Mouse (Mus musculus): ENCODE measurements around the gene Grin3a.
"Not testable (repeated sequence)": the region's sequence is repeated elsewhere in the genome, so short reads cannot be mapped to it uniquely, and the experiment has no call there.

Grin3a gene

GRCm38 (mm10) chr4:49681812-49682211, 163.7 kb downstream of the Grin3a start, which contains the start of gene Ppp3r2:
Gene Ppp3r2 (minus strand): TSS chr4:49682024.
- DNase-seq (ENCODE audit: extremely low spot score, low read depth, low spot score): no peak

DNA sequence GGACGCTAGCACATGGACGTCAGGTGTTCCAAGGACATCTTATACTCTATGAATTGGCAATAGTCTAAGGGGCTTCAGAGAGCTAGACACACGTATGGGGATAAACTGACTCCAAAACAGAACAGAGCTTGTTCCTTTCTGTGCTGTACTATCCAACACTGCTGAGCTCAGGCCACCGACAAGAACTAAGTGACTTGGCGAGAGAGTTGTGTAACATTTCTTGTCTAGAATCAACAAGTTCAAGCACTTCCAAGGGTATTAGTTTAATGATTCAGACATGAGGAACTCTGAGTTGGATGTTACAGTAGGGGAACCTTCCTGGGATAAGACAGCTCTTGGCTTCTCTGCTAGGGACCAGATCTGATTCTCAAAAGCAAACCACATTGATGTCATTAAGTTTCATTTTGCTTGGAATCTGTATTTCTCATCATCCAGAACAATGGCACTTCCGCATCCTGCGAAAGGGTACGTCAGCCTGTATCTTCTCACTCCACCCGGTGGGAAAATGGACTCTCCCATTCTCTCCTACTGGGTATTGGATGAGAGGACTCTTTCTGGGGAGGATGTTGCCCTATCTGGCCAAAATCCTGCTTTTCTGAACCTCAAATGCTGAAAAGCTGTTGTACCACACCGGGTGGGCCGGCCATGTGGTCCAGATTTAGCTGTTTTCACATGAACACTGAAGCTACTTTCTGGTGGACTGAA, 165.2 kb downstream of the Grin3a start:
- DNase-seq (ENCODE audit: extremely low spot score, low read depth, low spot score): no peak

DNA sequence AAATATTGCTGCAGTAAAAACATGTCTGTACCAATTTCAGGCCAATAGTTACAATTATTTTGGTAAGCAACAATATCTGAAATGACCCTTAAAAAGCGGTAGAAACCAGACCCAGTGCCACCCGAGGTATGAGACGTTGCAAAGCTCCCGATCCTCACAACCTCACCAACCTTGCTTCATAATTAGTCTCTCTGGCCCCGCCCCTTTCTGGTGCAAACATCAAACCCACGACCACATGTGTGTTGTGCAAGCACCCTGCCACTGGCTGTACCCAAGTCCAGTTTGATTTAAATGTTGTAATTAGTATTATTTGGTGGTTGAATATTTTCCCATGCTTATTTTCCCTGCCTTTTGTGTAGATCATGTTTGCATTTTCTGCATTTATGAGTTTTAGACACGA, 168.8 kb downstream of the Grin3a start:
- DNase-seq (ENCODE audit: extremely low spot score, low read depth, low spot score): no peak

GRCm38 (mm10) chr4:49676071-49676470, 169.5 kb downstream of the Grin3a start:
- no peak for DNase-seq (ENCODE audit: extremely low spot score, low read depth, low spot score)

DNA sequence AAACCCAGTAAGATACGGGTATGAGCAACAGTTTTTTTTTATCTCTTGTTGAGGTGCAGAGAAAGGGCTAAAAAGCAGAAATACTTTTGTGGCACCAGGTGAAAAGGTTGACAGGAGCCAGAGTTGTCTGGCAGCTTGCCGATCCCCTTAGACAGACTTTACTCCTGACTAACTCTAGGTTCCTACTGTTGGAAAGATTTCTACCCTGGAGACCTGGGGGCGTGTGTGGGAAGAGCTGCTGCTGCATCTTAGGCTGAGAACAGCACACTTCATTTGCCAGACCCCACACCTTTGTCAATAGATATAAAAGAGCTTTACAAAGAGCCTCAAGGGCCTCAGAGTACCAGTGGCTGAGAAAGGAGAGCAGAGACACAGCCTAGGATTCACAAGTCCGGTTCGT, 180.7 kb downstream of the Grin3a start:
- DNase-seq (ENCODE audit: extremely low spot score, low read depth, low spot score): no peak

DNA sequence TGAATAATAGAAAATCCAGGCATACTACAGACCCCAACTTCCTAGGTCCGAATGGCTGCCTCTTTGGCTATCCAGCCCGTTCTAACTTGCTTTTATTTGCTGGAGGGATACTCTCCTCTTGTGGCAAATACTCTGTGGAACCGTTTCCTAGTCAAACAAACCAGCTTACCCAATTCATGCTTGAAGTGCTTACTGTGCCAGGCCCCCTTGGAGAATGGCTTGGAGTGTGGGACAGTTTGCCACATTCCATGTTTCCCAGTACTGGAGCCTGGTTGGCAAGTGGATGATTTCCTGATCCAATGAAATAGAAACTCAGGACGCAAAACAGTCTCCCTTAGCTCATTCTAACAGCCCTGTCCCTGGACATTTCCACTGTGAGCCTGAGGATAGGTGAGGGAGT, 183.3 kb downstream of the Grin3a start:
- no peak for DNase-seq (ENCODE audit: extremely low spot score, low read depth, low spot score)

GRCm38 (mm10) chr4:49661664-49662063, 183.9 kb downstream of the Grin3a start:
- no peak for DNase-seq (ENCODE audit: extremely low spot score, low read depth, low spot score)

DNA sequence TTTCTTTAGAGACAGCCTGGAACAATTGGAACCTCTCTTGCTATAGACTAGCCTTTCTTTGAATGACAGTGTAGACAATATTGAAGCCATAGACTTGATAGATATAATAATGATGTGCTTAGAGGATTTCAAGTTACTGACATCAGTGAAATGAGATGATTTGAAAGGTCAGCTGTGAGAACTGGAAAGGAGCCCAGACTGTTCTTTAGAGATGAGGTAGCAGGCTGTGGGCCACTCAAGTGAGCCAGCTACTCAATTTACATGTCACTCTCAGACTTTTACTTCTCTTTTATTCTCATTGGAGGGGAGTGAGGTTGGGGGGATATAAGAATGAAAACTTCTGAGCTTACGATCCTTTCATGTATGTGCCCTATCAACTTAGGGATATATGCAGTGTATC, 186.1 kb downstream of the Grin3a start:
- no peak for DNase-seq (ENCODE audit: extremely low spot score, low read depth, low spot score)

DNA sequence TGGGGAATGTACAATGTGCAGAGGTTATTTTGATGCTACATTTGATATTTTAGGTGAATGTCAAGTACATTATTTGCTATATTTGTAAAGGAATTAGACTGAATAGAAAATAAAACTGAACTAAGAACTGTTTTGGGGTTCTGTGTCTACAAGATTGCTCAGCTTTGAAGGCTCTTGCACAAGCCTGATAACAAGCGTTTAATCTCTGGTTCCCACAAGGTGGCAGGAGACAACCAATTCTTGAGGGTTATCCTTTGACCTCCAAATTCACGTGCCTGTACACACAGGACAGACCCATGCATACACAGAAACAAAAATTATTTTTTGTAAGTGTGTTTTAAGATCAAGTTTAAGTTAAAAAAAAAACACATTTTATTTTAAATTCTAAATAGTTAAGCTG, 205.6 kb downstream of the Grin3a start:
- no peak for DNase-seq (ENCODE audit: extremely low spot score, low read depth, low spot score)

GRCm38 (mm10) chr4:49637821-49638220, 207.7 kb downstream of the Grin3a start:
- DNase-seq (ENCODE audit: extremely low spot score, low read depth, low spot score): no peak

DNA sequence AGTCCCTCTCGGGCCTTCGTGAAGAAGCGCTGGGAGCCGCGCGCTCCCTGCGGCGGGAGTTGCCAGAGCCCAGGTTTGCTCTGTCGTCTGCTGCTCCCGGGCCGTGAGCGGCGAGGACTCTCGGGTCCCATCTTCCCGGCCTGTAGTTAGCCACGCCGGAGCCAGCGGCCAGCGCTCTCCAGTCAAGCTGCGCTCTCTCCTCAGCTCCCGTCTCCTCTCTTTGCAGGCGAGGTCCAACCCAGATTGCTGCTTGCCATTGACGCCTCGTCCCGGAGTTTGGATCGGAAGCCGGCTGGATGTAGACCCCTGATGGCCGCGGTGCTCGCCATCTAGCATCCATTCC, 213.4 kb downstream of the Grin3a start:
- DNase-seq (ENCODE audit: extremely low spot score, low read depth, low spot score): no peak

DNA sequence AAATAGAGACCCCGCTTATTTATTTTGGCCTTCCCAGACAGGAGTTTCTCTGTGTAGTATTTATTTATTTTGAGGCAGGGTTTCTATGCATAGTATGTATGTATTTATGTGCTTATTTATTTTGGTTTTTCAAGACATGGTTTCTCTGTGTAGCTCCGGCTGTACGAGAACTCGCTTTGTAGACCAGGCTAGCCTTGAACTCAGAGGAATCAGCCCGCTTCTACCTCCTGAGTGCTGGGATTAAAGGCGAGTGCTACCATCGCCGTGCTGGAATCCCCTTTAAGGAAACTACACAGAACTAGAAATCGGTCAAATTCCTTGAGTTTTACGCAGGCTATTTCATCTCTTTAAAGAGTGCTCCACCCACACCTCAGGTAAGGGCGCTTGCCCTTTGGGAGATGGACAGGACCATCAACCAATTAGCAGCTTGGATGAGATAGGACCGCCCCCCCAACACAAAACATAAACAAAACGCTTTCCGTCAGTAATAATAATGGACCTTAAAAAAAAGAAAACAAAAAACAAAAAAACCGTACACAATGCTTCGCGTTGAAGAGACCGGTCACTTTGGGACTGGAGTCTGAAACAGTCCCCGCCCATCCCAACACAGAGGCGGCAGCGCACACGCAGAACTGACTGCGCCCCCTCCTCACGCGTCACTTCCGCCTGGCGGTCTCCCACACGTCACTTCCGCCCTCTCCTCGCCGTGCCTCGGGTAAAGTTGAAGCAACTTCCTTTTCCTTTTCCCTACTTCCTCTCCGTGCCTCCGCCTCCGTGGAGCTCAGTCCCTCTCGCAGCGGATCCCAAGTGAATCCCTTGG, 214.0 kb downstream of the Grin3a start, which contains the start of gene Rnf20:
Rnf20 (plus strand) TSS at position 688 of the 820 bp plus-strand sequence.
- peak; percentile 92 for DNase-seq (ENCODE audit: extremely low spot score, low read depth, low spot score)

- DNase-seq (ENCODE audit: extremely low spot score, low read depth, low spot score): no peak
Observed at GRCm38 (mm10) chr4:49628941-49629340, 216.6 kb downstream of the Grin3a start.

GRCm38 (mm10) chr4:49626973-49627372, 218.6 kb downstream of the Grin3a start:
- peak; percentile 56 for DNase-seq (ENCODE audit: extremely low spot score, low read depth, low spot score)

DNA sequence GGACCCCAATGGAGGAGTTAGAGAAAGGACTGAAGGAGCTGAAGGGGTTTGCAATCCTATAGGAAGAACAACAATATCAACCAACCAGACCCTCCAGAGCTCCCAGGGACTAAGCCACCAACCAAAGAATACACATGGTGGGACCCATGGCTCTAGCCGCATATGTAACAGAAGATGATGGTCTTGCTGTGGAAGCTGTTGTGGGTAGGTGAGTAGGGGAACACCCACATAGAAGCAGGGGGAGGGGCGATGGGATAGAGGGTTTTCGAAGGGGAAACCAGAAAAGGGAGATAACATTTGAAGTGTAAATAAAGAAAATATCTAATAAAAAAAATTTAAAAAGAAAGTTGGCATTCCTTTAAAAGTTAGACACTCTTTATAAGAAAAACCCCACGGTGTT, 220.6 kb downstream of the Grin3a start:
- DNase-seq (ENCODE audit: extremely low spot score, low read depth, low spot score): not testable (repeated sequence)

GRCm38 (mm10) chr4:49623916-49624315, 221.6 kb downstream of the Grin3a start:
- no peak for DNase-seq (ENCODE audit: extremely low spot score, low read depth, low spot score)

- no peak for DNase-seq (ENCODE audit: extremely low spot score, low read depth, low spot score)
Observed at GRCm38 (mm10) chr4:49622272-49622671, 223.3 kb downstream of the Grin3a start.

- DNase-seq (ENCODE audit: extremely low spot score, low read depth, low spot score): not testable (repeated sequence)
Observed at GRCm38 (mm10) chr4:49619861-49620260, 225.7 kb downstream of the Grin3a start.

- no peak for DNase-seq (ENCODE audit: extremely low spot score, low read depth, low spot score)
Observed at GRCm38 (mm10) chr4:49616924-49617323, 228.6 kb downstream of the Grin3a start.
